Mouse (Mus musculus) hindbrain, embryonic 14.5 days (tissue): Measurements from ENCODE around the gene Mbd6. TPM values are rescaled to one million over a fixed set of nuclear protein-coding genes. Genes with fewer than 3 reads are reported as not detected.

Experiments used
- ATAC-seq: fragments of 200-750 bp; cut with Nextera tagmentation; 2 replicates; pipeline ENCODE4 v1.8.0; 2017; ENCODE audit warnings: moderate number of reproducible peaks, mild to moderate bottlenecking, moderate TSS enrichment, moderate library complexity; ENCODE audit not compliant: low FRiP score
- DNase-seq: peaks from one replicate; pipeline ENCODE4 v3.0.0-alpha.2; 2015; ENCODE audit warnings: low spot score
- H3K27ac ChIP-seq: fragments of 300-500 bp; sonication (generic); 2 replicates; pipeline ENCODE4 v1.5.1; 2014; ENCODE audit warnings: mild to moderate bottlenecking, moderate library complexity
- H3K27me3 ChIP-seq: fragments of 300-500 bp; sonication (generic); 2 replicates; pipeline ENCODE4 v1.6.1; 2014; ENCODE audit warnings: mild to moderate bottlenecking, low read length, mixed read lengths; ENCODE audit not compliant: control insufficient read depth, insufficient read depth
- H3K36me3 ChIP-seq: fragments of 300-500 bp; sonication (generic); replicated peaks from 2 replicates; pipeline ENCODE4 v1.6.1; 2014; ENCODE audit not compliant: control insufficient read depth, insufficient read depth
- H3K4me1 ChIP-seq: fragments of 300-500 bp; sonication (generic); replicated peaks from 2 replicates; pipeline ENCODE4 v1.6.1; 2014; ENCODE audit warnings: antibody characterized with exemption, low read length, mixed read lengths; ENCODE audit not compliant: control insufficient read depth, insufficient read depth
- H3K4me2 ChIP-seq: fragments of 300-500 bp; sonication (generic); replicated peaks from 2 replicates; pipeline ENCODE4 v1.6.1; 2014; ENCODE audit warnings: mild to moderate bottlenecking, moderate library complexity
- H3K4me3 ChIP-seq: fragments of 300-500 bp; sonication (generic); replicated peaks from 2 replicates; pipeline ENCODE4 v1.5.1; 2014; ENCODE audit warnings: mild to moderate bottlenecking, low read length
- H3K9ac ChIP-seq: fragments of 300-500 bp; sonication (generic); 2 replicates; pipeline ENCODE4 v1.6.1; 2014
- H3K9me3 ChIP-seq: fragments of 300-500 bp; sonication (generic); 2 replicates; pipeline ENCODE4 v1.6.1; 2016; ENCODE audit warnings: low read length; ENCODE audit not compliant: control insufficient read depth
- WGBS: fragments of 180-500 bp; shearing (Covaris S2); extraction: QIAGEN DNeasy Blood & Tissue Kit; methylation state at CpG from one replicate; pipeline ENCODE4 v1.1.7; 2014; 5-methylcytosine and 5-hydroxymethylcytosine counted together
- polyA plus RNA-seq: library from polyadenylated mRNA; unstranded; fragments of >200 nt; fragmentation: Nextera tagmentation; extraction: Ambion mirVana; gene quantifications from 2 replicates; pipeline ENCODE4 v1.2.1, GENCODE M21; 2014

The Mbd6 gene
- polyA plus RNA-seq, 1 experiment from 2014 or later = 16.2 TPM

GRCm38 (mm10) chr10:127326828-127327227, 38.0 kb upstream of the Mbd6 start:
- Histone ChIP-seq H3K9me3 (0 out of 2 replicates have a peak, but pooled peaks cover 4% of the 10 kb centered on the region), H3K4me3 (peak overlapping the region; percentile 30), H3K36me3 (no peaks in the 10 kb centered on the region), H3K27me3 (peaks cover 80% of the 10 kb centered on the region), H3K27ac (no peak overlapping the region), H3K9ac (peak overlapping the region; percentile 24; the same call in 1 of the 2 replicates), H3K4me1 (peaks cover 7% of the 10 kb centered on the region), H3K4me2 (peak overlapping the region; percentile 56)
- WGBS = 6% methylated on average over 29 of the region's 29 CpGs
- DNase-seq (no peak), ATAC-seq (no peak)

- Histone ChIP-seq H3K4me3 (peak overlapping the region; percentile 30), H3K27ac (no peak overlapping the region), H3K4me1 (peaks cover 7% of the 10 kb centered on the region), H3K9ac (peak overlapping the region; percentile 24; the same call in 1 of the 2 replicates), H3K4me2 (peak overlapping the region; percentile 56), H3K9me3 (0 out of 2 replicates have a peak, but pooled peaks cover 4% of the 10 kb centered on the region), H3K27me3 (peaks cover 80% of the 10 kb centered on the region), H3K36me3 (no peaks in the 10 kb centered on the region)
- no peak for DNase-seq
- 3% methylated on average over 52 of the region's 54 CpGs for WGBS
- ATAC-seq = peak; percentile 38; the same call in 1 of the 2 replicates
These were observed 37.4 kb upstream of the Mbd6 start for GRCm38 (mm10) chr10:127326017-127326801.

GRCm38 (mm10) chr10:127325454-127326016, 36.7 kb upstream of the Mbd6 start:
- WGBS = 36% methylated on average over 14 of the region's 14 CpGs
- Histone ChIP-seq H3K27me3 (peaks cover 80% of the 10 kb centered on the region), H3K4me1 (peaks cover 7% of the 10 kb centered on the region), H3K36me3 (no peaks in the 10 kb centered on the region), H3K4me2 (no peak overlapping the region), H3K27ac (no peak overlapping the region), H3K9ac (no peak overlapping the region), H3K9me3 (0 out of 2 replicates have a peak, but pooled peaks cover 4% of the 10 kb centered on the region), H3K4me3 (no peak overlapping the region; the same call in 1 of the 2 replicates)
- DNase-seq (no peak), ATAC-seq (no peak)

- Histone ChIP-seq H3K9ac (no peak overlapping the region), H3K4me3 (no peak overlapping the region), H3K36me3 (no peaks in the 10 kb centered on the region), H3K27me3 (peaks cover 72% of the 10 kb centered on the region), H3K4me2 (no peak overlapping the region), H3K4me1 (peaks cover 7% of the 10 kb centered on the region), H3K9me3 (0 out of 2 replicates have a peak, but pooled peaks cover 4% of the 10 kb centered on the region), H3K27ac (no peak overlapping the region)
- 17% methylated on average over 7 of the region's 7 CpGs for WGBS
- ATAC-seq (no peak), DNase-seq (no peak)
These were observed 35.7 kb upstream of the Mbd6 start for GRCm38 (mm10) chr10:127324495-127324894.

GRCm38 (mm10) chr10:127323131-127323855, 34.5 kb upstream of the Mbd6 start:
- H3K27me3 ChIP-seq = peaks cover 60% of the 10 kb centered on the region

GRCm38 (mm10) chr10:127322669-127323068, 33.9 kb upstream of the Mbd6 start:
- Histone ChIP-seq H3K27ac (no peak overlapping the region), H3K27me3 (peaks cover 54% of the 10 kb centered on the region), H3K4me2 (no peak overlapping the region), H3K9ac (no peak overlapping the region), H3K4me1 (peaks cover 7% of the 10 kb centered on the region), H3K36me3 (no peaks in the 10 kb centered on the region), H3K9me3 (0 out of 2 replicates have a peak, but pooled peaks cover 4% of the 10 kb centered on the region), H3K4me3 (no peak overlapping the region)
- no peak for DNase-seq
- ATAC-seq = no peak
- 81% methylated on average over 4 of the region's 4 CpGs for WGBS

More at GRCm38 (mm10) chr10:127323131-127323855, 34.5 kb upstream of the Mbd6 start:
- H3K9ac ChIP-seq = no peak overlapping the region
- H3K4me2 ChIP-seq = no peak overlapping the region
- no peaks in the 10 kb centered on the region for H3K36me3 ChIP-seq
- 76% methylated on average over 17 of the region's 17 CpGs for WGBS
- 0 out of 2 replicates have a peak, but pooled peaks cover 4% of the 10 kb centered on the region for H3K9me3 ChIP-seq
- DNase-seq = no peak
- peaks cover 7% of the 10 kb centered on the region for H3K4me1 ChIP-seq
- ATAC-seq = no peak
- no peak overlapping the region for H3K4me3 ChIP-seq
- H3K27ac ChIP-seq = no peak overlapping the region

GRCm38 (mm10) chr10:127322178-127322577, 33.4 kb upstream of the Mbd6 start:
- ATAC-seq = no peak
- H3K9ac ChIP-seq = no peak overlapping the region
- H3K36me3 ChIP-seq = no peaks in the 10 kb centered on the region
- H3K4me3 ChIP-seq = no peak overlapping the region
- H3K4me2 ChIP-seq = no peak overlapping the region
- DNase-seq = no peak
- H3K27ac ChIP-seq = no peak overlapping the region
- peaks cover 7% of the 10 kb centered on the region for H3K4me1 ChIP-seq
- 0 out of 2 replicates have a peak, but pooled peaks cover 3% of the 10 kb centered on the region for H3K9me3 ChIP-seq
- 71% methylated on average over 13 of the region's 13 CpGs for WGBS
- H3K27me3 ChIP-seq = peaks cover 49% of the 10 kb centered on the region

GRCm38 (mm10) chr10:127321621-127322020, 32.8 kb upstream of the Mbd6 start, which contains the start of gene Arhgap9:
Gene Arhgap9, plus strand, starts transcription at chr10:127321964.
- no peak within 1 kb of the TSS for H3K4me3 ChIP-seq
- peaks cover 43% of the 10 kb centered on the region for H3K27me3 ChIP-seq
- no peak for ATAC-seq
- H3K4me2 ChIP-seq = no peak within 1 kb of the TSS
- H3K9ac ChIP-seq = no peak within 1 kb of the TSS
- H3K36me3 ChIP-seq = no peaks in the 10 kb centered on the region
- DNase-seq = no peak
- H3K27ac ChIP-seq = no peak within 1 kb of the TSS
- no peaks in the 10 kb centered on the region for H3K9me3 ChIP-seq
- peaks cover 6% of the 10 kb centered on the region for H3K4me1 ChIP-seq
- WGBS = 76% methylated on average over 2 of the region's 3 CpGs

GRCm38 (mm10) chr10:127319969-127320368, 31.2 kb upstream of the Mbd6 start:
- no peak for ATAC-seq
- Histone ChIP-seq H3K9me3 (no peaks in the 10 kb centered on the region), H3K4me1 (no peaks in the 10 kb centered on the region), H3K4me3 (no peak overlapping the region), H3K27ac (no peak overlapping the region), H3K9ac (no peak overlapping the region), H3K4me2 (no peak overlapping the region), H3K36me3 (no peaks in the 10 kb centered on the region), H3K27me3 (peaks cover 27% of the 10 kb centered on the region)
- WGBS = 78% methylated on average over 7 of the region's 7 CpGs
- no peak for DNase-seq
